Mouse (Mus musculus) retina, postnatal 1 day (tissue): ENCODE results near the gene Tnni2.

Source experiments
- DNase-seq: peaks from one replicate; pipeline ENCODE4 v3.0.0-alpha.2; 2012

Tnni2 gene

DNA sequence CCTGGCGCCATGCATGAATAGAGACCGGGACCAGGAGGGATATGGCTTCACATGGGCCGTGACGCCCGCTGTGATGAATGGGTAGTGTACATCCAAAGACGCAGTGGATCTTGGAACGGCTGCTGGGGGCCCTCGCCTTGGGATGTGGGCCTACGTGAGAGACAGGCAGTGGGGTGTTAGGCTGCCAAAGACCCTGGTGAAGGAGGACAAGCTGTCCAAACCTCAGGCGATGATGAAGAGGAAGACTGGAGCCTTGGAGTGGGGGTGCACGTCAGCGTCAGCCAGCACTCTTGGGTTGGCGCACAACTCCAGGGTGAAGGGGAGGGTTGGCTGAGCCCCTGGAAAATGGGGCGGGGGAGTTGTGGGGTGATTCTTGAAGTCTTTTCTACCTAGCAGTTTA is 10.5 kb upstream of the Tnni2 start:
- no peak for DNase-seq

GRCm38 (mm10) chr7:142433623-142434022 is 8.0 kb upstream of the Tnni2 start:
- no peak for DNase-seq

- no peak for DNase-seq
Measured at GRCm38 (mm10) chr7:142434137-142434865, 7.3 kb upstream of the Tnni2 start, which contains the start of gene Syt8. Gene Syt8, plus strand, starts transcription at chr7:142434850.

- peak; percentile 82 for DNase-seq
Measured at GRCm38 (mm10) chr7:142435524-142435923, 6.1 kb upstream of the Tnni2 start.

DNA sequence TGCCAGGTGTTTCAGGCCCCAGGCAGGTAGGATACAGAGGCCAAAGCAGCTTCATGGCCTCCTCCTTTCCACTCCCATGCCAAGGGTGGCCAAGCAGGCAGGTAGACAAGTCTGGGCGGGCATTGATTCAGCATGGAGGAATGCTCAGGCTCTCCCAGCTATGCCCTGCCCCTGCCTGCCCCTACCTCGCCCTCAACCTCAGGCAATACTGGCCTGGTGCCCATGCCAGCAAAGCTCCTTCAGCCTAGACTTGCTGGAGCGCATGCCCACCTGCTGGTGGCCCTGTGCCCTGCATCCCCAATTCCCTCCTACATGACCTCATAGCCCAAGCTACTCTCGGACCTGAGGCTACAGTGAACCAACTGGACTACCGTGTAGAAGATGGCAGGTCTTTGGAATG is 4.3 kb upstream of the Tnni2 start:
- DNase-seq: peak; percentile 35

GRCm38 (mm10) chr7:142439966-142440365 is 1.6 kb upstream of the Tnni2 start:
- no peak for DNase-seq

GRCm38 (mm10) chr7:142440657-142441114 is 922 bp upstream of the Tnni2 start:
- DNase-seq: peak; percentile 71

DNA sequence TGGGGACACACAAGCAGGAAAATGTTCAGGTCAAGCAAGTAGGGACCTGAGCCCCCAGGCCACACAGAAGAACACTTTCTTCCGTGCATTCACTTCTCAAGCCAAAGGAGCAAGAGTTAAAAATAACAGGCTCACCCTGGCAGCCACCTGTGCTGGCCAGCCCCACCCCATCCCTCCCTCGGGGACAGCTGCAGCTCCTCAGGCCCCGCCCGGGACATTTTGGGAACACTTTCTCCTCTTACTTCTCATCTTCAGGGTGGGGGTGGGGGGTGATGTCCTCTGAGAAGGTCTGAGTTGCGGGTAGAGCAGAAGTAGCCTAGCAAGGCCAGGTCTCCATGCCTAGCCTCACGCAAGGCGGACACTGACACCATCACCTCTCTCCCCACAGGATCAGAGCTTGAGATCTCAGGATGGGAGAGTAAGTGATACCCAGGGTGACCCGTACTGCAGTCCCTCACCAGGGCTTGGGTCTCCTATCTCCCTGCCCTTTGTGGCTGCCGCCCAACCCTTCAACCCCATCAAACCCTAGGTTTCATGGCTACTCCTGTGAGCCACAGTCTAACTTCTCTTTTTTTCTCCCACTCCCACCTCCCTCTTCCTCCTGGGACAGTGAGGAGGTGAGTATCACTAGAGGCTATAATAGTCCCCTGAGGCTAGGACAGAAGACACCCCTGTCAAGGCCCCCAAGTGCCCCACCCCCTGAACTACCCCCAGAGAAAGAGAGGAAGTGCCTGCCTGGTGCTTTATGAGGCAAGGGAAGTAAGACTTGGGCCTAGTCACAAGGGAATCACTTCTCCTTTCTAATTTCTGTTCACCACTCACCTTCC is 686 bp downstream of the Tnni2 start:
- no peak for DNase-seq

DNA sequence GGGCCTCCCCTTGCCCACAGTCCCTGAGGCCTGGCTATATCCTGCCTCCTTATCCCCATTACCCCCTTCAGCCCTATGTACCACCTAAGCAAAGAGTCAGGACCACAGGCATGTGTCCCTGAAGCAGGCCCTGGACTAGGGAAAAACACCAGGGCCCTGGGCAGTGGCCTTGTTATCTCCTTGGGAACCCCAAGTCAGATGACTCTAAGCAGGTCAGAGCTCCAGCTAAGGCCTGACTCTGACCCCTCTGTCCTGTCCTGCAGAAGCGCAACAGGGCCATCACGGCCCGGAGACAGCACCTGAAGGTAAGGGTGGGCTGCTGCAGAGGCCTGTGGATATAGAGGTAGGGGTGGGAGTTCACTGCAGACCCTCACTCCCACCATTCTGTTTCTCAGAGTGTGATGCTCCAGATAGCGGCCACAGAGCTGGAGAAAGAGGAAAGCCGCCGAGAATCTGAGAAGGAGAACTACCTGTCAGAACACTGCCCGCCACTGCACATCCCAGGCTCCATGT is 1.4 kb downstream of the Tnni2 start:
- DNase-seq: no peak

GRCm38 (mm10) chr7:142443474-142443873 is 1.9 kb downstream of the Tnni2 start:
- DNase-seq: no peak

GRCm38 (mm10) chr7:142444171-142444570 is 2.6 kb downstream of the Tnni2 start:
- DNase-seq: no peak

- no peak for DNase-seq
Measured at GRCm38 (mm10) chr7:142445324-142445723, 3.7 kb downstream of the Tnni2 start.

DNA sequence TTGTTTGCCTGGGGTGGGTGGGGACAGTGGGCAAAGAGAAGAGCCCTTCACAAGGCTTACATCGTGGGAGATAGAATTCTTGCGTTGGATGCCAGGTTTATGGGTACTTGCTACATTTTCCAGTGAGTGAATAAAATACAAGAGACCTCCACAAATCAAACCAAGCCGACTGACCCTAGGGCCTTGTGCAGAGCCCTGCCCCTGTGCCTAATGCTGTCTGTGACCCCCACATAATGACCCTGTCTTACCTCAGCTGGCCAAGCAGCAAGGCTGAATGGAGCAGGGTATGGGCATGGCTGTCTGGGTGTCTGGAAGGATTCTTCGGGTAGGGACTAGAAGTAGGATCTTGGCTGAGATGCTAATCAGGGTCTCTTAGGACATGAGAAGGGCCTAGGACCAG is 4.7 kb downstream of the Tnni2 start:
- no peak for DNase-seq

DNA sequence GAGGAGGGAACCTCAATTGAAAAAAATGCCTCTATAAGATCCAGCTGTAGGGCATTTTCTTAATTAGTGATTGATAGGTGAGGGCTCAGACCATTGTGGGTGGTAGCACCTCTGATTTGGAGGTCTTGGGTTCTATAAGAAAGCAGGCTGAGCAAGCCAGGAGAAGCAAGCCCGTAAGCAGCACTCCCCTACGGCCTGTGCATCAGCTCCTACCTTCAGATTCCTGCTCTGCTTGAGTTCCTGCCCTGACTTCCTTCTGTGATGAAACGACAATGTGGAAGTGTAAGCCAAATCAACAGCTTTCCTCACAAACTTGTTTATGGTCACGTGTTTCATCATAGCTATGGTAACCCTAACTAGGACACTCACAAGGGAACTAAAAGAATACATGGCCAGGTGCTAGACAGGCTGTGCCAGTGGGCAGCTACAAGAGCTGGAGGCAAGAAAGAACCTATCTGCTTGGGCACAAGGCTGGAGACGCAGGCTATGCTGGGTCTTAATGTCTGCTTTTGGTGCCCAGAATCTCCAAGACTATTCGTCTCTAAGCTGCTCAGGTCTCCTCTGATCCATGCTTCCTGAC is 7.5 kb downstream of the Tnni2 start:
- DNase-seq: no peak

DNA sequence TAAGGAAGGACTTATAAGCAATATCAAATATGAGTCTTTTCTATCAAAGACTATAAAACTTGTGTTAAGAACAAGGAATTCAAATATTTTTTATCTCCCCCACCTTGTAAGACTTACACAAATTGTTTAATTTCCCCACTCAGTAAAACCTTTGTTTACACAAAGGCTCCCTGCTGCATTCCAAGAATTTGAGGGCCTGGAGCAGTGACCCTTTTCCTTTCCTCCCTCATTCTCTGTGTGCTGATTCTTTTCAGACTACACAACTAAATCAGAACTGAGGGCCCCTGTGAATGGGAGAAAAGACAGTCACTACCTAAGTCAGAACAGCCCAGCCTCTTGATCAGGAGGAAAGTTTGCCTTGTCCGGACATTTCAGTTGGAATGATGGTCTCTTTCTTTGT is 13.1 kb downstream of the Tnni2 start:
- DNase-seq: no peak

- DNase-seq: no peak
Measured at GRCm38 (mm10) chr7:142455251-142455650, 13.6 kb downstream of the Tnni2 start.

GRCm38 (mm10) chr7:142456806-142457205 is 15.2 kb downstream of the Tnni2 start:
- DNase-seq: no peak

GRCm38 (mm10) chr7:142457227-142457811 is 15.7 kb downstream of the Tnni2 start:
- DNase-seq: peak; percentile 83

DNA sequence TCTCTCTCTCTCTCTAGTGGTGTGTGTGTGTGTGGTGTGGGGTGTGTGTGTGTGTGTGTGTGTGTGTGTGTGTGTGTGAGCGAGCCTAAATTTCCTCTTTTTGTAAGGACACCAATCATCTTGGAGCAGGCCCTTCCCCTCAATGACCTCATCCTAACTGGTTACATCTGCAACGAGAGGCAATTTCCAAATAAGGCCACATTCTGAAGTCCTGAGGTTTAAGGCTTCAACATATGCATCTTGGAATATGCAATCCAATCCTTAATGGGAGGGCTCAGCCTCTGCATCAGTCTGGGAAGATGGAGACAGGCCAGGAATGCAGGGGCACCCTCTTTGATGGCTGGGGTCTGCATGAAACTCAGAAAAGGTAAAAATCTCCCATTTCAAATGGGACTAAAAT is 16.4 kb downstream of the Tnni2 start:
- DNase-seq: peak; percentile 67

DNA sequence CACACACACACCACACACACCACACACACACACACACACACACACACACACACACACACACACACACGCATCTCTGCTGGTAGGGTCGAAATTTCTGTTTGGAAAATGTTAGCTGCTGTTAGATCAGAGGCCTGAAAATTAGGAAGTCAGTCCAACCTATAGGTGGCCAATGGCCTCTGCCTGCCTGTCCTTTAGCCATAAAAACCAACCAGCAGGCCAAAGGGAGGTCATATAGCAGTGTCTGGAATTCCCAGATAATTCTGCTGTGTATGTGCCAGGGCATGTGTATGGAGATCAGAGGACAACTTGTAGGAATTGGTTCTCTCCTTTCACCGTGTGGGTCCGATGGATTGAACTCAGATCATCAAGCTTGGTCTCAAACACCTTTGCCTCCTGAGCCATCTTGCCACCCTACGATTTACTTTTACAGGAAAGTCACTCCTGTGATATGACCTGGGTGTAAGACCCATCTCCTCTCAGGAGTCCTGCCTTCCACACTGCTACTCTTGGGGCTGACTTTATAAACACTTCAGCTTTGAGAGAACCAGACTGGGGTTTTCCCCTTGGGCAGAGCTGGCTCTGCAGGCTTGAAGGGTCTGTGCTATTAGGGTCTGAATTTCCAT is 17.2 kb downstream of the Tnni2 start:
- no peak for DNase-seq

DNA sequence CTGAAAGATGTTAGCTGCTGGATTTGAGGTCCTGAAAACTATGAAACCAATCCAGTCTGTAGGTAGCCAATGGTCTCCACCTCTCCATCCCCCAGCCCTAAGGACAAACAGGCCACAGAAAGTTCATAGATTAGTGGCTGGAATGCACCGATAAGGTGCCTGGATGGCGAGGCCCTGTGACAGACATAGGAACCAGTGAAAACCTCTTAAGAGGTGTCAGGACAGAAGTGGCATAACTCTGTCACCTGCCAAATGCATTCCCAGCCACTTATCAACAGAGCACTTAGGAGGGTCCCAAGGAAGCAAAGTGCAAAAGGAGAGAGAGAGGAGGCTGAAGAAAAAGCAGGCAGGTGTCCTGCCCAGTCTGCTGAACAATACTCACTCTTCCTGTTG is 17.7 kb downstream of the Tnni2 start:
- DNase-seq: peak; percentile 16

GRCm38 (mm10) chr7:142460636-142461077 is 19.0 kb downstream of the Tnni2 start, which contains the start of gene Lsp1:
Gene Lsp1, plus strand, starts transcription at chr7:142460809.
- DNase-seq: no peak
